Mouse (Mus musculus): Measurements from ENCODE around the gene Clps.

GRCm38 (mm10) chr17:28548550-28548949 is 12.0 kb downstream of the Clps start:
- TF ChIP-seq USF1 (IDR thresholded peaks at IDR 0.05; ENCODE audit: low read depth) (no peak), CTCF (IDR thresholded peaks at IDR 0.05; ENCODE audit: control insufficient read depth, insufficient read depth, insufficient read length) (no peak), MYOG (IDR thresholded peaks at IDR 0.05; ENCODE audit: control insufficient read depth, extremely low read depth, insufficient read length) (no peak), FOSL1 (IDR thresholded peaks at IDR 0.05; ENCODE audit: insufficient read depth, low read length, poor library complexity, severe bottlenecking) (no peak), MYOD1 (IDR thresholded peaks at IDR 0.05; ENCODE audit: control insufficient read depth, insufficient read length, low read depth) (no peak), MAX (IDR thresholded peaks at IDR 0.05) (no peak), CEBPB (IDR thresholded peaks at IDR 0.05; ENCODE audit: low read depth) (no peak)
